Mouse (Mus musculus) left cerebral cortex, adult 2 months (tissue): ENCODE measurements around the gene Krt83. TPM values are rescaled to one million over a fixed set of nuclear protein-coding genes. Genes with fewer than 3 reads are reported as not detected.
"Not testable (repeated sequence)": the region's sequence is repeated elsewhere in the genome, so short reads cannot be mapped to it uniquely, and the experiment has no call there.

Experiments used
- DNase-seq, 2 experiments: peaks; one replicate each; pipeline ENCODE4 v3.0.0; 2021 to 2022; ENCODE audit warnings: low spot score in 2 of 2, mixed read lengths in 1 of 2; ENCODE audit errors: extremely low spot score in 1 of 2
- H3K27ac ChIP-seq: fragments of 200-600 bp; 2 replicates; pipeline ENCODE4 v1.8.1; 2022
- H3K4me3 ChIP-seq: fragments of 200-600 bp; 2 replicates; pipeline ENCODE4 v1.8.1; 2022
- CTCF ChIP-seq: fragments of 200-600 bp; IDR thresholded peaks from 2 replicates; pipeline ENCODE4 v1.8.1; 2022; ENCODE audit warnings: antibody characterized with exemption, mild to moderate bottlenecking, moderate library complexity
- intact Hi-C: fragments of 180-260 bp; cut with DNase I; formaldehyde crosslinking; loops from one replicate; pipeline ENCODE4 v1.15.1; 2025
- long read RNA-seq, 2 experiments: library from polyadenylated mRNA; stranded (forward); transcript quantifications; one replicate each; pipeline ENCODE4 v2.0.0; 2021; ENCODE audit warnings: borderline mapping rate in 2 of 2
- total RNA-seq, 2 experiments: library from RNA; stranded (reverse); gene quantifications; 2 replicates each; pipeline ENCODE4 v1.2.3; 2021

Gene Krt83
- total RNA-seq = not detected
- long read RNA-seq, experiment 1 = 0 reads
- long read RNA-seq, experiment 2 = 0 reads

GRCm38 (mm10) chr15:101491431-101491830 is at the start of gene Krt83:
TSS of gene Krt83 (minus strand) at chr15:101491512.
- no peak for TF ChIP-seq CTCF
- no peak within 1 kb of the TSS for H3K4me3 ChIP-seq
- DNase-seq = no peak
- intact Hi-C loops = no loop called here
- H3K27ac ChIP-seq = no peak within 1 kb of the TSS

GRCm38 (mm10) chr15:101538580-101538900 is 47.2 kb upstream of the Krt83 start:
- H3K4me3 ChIP-seq = no peak overlapping the region
- TF ChIP-seq CTCF = no peak
- H3K27ac ChIP-seq = no peak overlapping the region
- DNase-seq = no peak
- intact Hi-C loops = no loop called here

- intact Hi-C loops = no loop called here
- Histone ChIP-seq H3K4me3 (no peak overlapping the region), H3K27ac (no peak overlapping the region)
- DNase-seq = no peak
- peak; percentile 18 for TF ChIP-seq CTCF
These were observed 46.7 kb upstream of the Krt83 start for GRCm38 (mm10) chr15:101537864-101538579.

- H3K27ac ChIP-seq = no peak overlapping the region
- DNase-seq = peak in 1 of 2 experiments; percentile 18
- H3K4me3 ChIP-seq = no peak overlapping the region
- TF ChIP-seq CTCF = no peak
- intact Hi-C loops = no loop called here
These were observed 44.9 kb upstream of the Krt83 start for GRCm38 (mm10) chr15:101536054-101536850.

- DNase-seq = no peak
- TF ChIP-seq CTCF = no peak
- no peak within 1 kb of the TSS for H3K4me3 ChIP-seq
- intact Hi-C loops = no loop called here
- no peak within 1 kb of the TSS for H3K27ac ChIP-seq
These were observed 41.4 kb upstream of the Krt83 start, which contains the start of gene Krt84 for GRCm38 (mm10) chr15:101532720-101533119. TSS of gene Krt84 (minus strand) at chr15:101532820.

- TF ChIP-seq CTCF = no peak
- intact Hi-C loops = no loop called here
- no peak for DNase-seq
- no peak overlapping the region for H3K27ac ChIP-seq
- H3K4me3 ChIP-seq = no peak overlapping the region
These were observed 31.4 kb upstream of the Krt83 start for GRCm38 (mm10) chr15:101522556-101523232.

GRCm38 (mm10) chr15:101519792-101520191 is 28.5 kb upstream of the Krt83 start:
- Histone ChIP-seq H3K27ac (no peak overlapping the region), H3K4me3 (no peak overlapping the region)
- peak; percentile 74 to 81 for DNase-seq
- intact Hi-C loops = loop anchor here (1.0 to 2.0 kb wide), 5 partner anchors 178 to 545 kb away; no protein-coding TSS in a partner anchor
- peak; percentile 91 for TF ChIP-seq CTCF

GRCm38 (mm10) chr15:101517161-101517560 is 25.8 kb upstream of the Krt83 start, which contains the start of gene Gm49425:
TSS of gene Gm49425 (minus strand) at chr15:101517261.
- DNase-seq, intact Hi-C loops, H3K4me3 ChIP-seq, H3K27ac ChIP-seq: not testable (repeated sequence)

- no peak overlapping the region for H3K4me3 ChIP-seq
- no peak for TF ChIP-seq CTCF
- no peak overlapping the region for H3K27ac ChIP-seq
- intact Hi-C loops = no loop called here
- no peak for DNase-seq
These were observed 16.9 kb upstream of the Krt83 start for GRCm38 (mm10) chr15:101508247-101508646.

GRCm38 (mm10) chr15:101506896-101507758 is 15.8 kb upstream of the Krt83 start:
- intact Hi-C loops = no loop called here
- no peak for TF ChIP-seq CTCF
- no peak overlapping the region for H3K4me3 ChIP-seq
- no peak overlapping the region for H3K27ac ChIP-seq
- DNase-seq = no peak

- H3K4me3 ChIP-seq = no peak overlapping the region
- intact Hi-C loops = loop anchor here (1.0 kb wide), 1 partner anchor 158 kb away; no protein-coding TSS in a partner anchor
- no peak for DNase-seq
- TF ChIP-seq CTCF = peak; percentile 56
- H3K27ac ChIP-seq = no peak overlapping the region
These were observed 5.9 kb upstream of the Krt83 start for GRCm38 (mm10) chr15:101497181-101497580.
